Mouse (Mus musculus): Measurements from ENCODE around the gene Crocc. TPM values are rescaled to one million over a fixed set of nuclear protein-coding genes. Genes with fewer than 3 reads are reported as not detected.

Gene Crocc
- polyA plus RNA-seq, 1 experiment from 2014 or later, result 8.3 TPM

- 97% methylated on average over 7 of the region's 7 CpGs for WGBS
- peaks cover 39% of the 10 kb centered on the region for H3K36me3 ChIP-seq (ENCODE audit: control insufficient read depth, insufficient read depth, low read length)
- no peak overlapping the region for H3K4me2 ChIP-seq
- no peaks in the 10 kb centered on the region for H3K4me1 ChIP-seq (ENCODE audit: control insufficient read depth, insufficient read depth, low read length)
- no peak overlapping the region for H3K9ac ChIP-seq (ENCODE audit: low read length)
- no peaks in the 10 kb centered on the region for H3K9me3 ChIP-seq (ENCODE audit: control insufficient read depth, low read length)
- no peak overlapping the region for H3K4me3 ChIP-seq (ENCODE audit: low read depth, low read length)
- DNase-seq (ENCODE audit: low spot score, missing footprints), result no peak
- no peaks in the 10 kb centered on the region for H3K27me3 ChIP-seq (ENCODE audit: control insufficient read depth, insufficient read depth, low read length)
- no peak for ATAC-seq (ENCODE audit: low FRiP score)
- H3K27ac ChIP-seq (ENCODE audit: low read depth, low read length), result no peak overlapping the region
Measured at GRCm38 (mm10) chr4:140975356-140975755, 85.0 kb downstream of the Crocc start.

GRCm38 (mm10) chr4:140974408-140974807 lies 85.9 kb downstream of the Crocc start:
- ATAC-seq (ENCODE audit: low FRiP score) (no peak), DNase-seq (ENCODE audit: low spot score, missing footprints) (no peak)
- no peak overlapping the region for H3K4me2 ChIP-seq
- no peaks in the 10 kb centered on the region for H3K9me3 ChIP-seq (ENCODE audit: control insufficient read depth, low read length)
- 95% methylated on average over 6 of the region's 6 CpGs for WGBS
- no peak overlapping the region for H3K27ac ChIP-seq (ENCODE audit: low read depth, low read length)
- no peak overlapping the region for H3K9ac ChIP-seq (ENCODE audit: low read length)
- no peaks in the 10 kb centered on the region for H3K27me3 ChIP-seq (ENCODE audit: control insufficient read depth, insufficient read depth, low read length)
- no peak overlapping the region for H3K4me3 ChIP-seq (ENCODE audit: low read depth, low read length)
- H3K4me1 ChIP-seq (ENCODE audit: control insufficient read depth, insufficient read depth, low read length), result no peaks in the 10 kb centered on the region
- peaks cover 39% of the 10 kb centered on the region for H3K36me3 ChIP-seq (ENCODE audit: control insufficient read depth, insufficient read depth, low read length)

- Histone ChIP-seq H3K4me3 (ENCODE audit: low read depth, low read length) (no peak overlapping the region), H3K9me3 (ENCODE audit: control insufficient read depth, low read length) (no peaks in the 10 kb centered on the region), H3K4me2 (no peak overlapping the region), H3K27me3 (ENCODE audit: control insufficient read depth, insufficient read depth, low read length) (no peaks in the 10 kb centered on the region), H3K36me3 (ENCODE audit: control insufficient read depth, insufficient read depth, low read length) (peaks cover 28% of the 10 kb centered on the region), H3K9ac (ENCODE audit: low read length) (no peak overlapping the region), H3K4me1 (ENCODE audit: control insufficient read depth, insufficient read depth, low read length) (no peaks in the 10 kb centered on the region), H3K27ac (ENCODE audit: low read depth, low read length) (no peak overlapping the region)
- WGBS, result 90% methylated on average over 13 of the region's 13 CpGs
- no peak for DNase-seq (ENCODE audit: low spot score, missing footprints)
- no peak for ATAC-seq (ENCODE audit: low FRiP score)
Measured at GRCm38 (mm10) chr4:140971691-140972090, 88.7 kb downstream of the Crocc start.

DNA sequence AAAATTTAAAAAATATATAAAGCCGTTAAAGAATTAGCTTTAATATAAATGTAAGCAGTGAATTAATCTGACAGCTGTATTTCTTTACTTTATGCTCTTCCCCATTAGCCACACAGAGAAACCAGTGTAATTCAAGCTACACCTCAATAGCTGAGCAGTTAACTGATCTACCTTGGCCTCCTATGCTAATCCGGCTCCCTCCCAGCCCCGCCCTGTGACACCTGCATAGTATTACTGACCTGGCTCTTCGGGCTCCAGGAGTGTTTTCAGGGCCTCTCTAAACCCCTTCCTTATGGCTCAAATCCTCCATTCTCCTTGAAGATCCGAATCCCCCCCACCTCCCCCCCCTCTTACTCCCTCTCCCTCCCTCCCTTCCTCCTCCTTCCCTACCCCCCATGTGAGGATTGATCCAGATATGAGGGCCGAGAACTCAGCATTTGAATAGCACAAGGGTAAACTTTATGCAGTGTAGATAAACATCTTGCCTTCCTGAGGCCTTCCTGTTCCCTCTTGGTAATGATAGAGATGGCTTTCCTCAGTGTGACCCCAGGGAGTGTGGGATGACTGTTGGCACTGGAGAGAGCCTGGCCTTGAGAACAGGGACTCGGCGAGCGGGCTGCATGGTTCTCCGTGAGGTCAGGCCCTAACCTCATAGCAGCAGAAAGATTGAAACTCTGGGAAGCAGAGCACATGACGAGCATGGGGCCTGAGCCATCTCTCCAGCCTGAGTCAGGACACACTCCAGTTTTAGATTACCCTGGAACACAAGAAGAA lies 92.8 kb downstream of the Crocc start:
- Histone ChIP-seq H3K9ac (ENCODE audit: low read length) (no peak overlapping the region), H3K4me2 (no peak overlapping the region), H3K27ac (ENCODE audit: low read depth, low read length) (no peak overlapping the region), H3K4me3 (ENCODE audit: low read depth, low read length) (no peak overlapping the region), H3K36me3 (ENCODE audit: control insufficient read depth, insufficient read depth, low read length) (peaks cover 8% of the 10 kb centered on the region), H3K4me1 (ENCODE audit: control insufficient read depth, insufficient read depth, low read length) (peaks cover 5% of the 10 kb centered on the region), H3K27me3 (ENCODE audit: control insufficient read depth, insufficient read depth, low read length) (no peaks in the 10 kb centered on the region), H3K9me3 (ENCODE audit: control insufficient read depth, low read length) (no peaks in the 10 kb centered on the region)
- WGBS, result 85% methylated on average over 11 of the region's 11 CpGs
- no peak for ATAC-seq (ENCODE audit: low FRiP score)
- DNase-seq (ENCODE audit: low spot score, missing footprints), result no peak

Other genes starting within 250 kb of the Crocc start
- 0.06 TPM in 1 of 2 replicates, not detected in the other for gene Padi3, start 249.9 kb downstream of the Crocc start, polyA plus RNA-seq (2014; fragmentation: Nextera tagmentation; extraction: Ambion mirVana)
- 0.04 and 0.07 TPM in 2 replicates for gene Padi1, start 214.8 kb downstream of the Crocc start, polyA plus RNA-seq (2014; fragmentation: Nextera tagmentation; extraction: Ambion mirVana)
- 0.47 and 0.49 TPM in 2 replicates for gene Padi2, start 154.2 kb downstream of the Crocc start, polyA plus RNA-seq (2014; fragmentation: Nextera tagmentation; extraction: Ambion mirVana)
- 411 and 422 TPM in 2 replicates for gene Sdhb, start 99.3 kb downstream of the Crocc start, polyA plus RNA-seq (2014; fragmentation: Nextera tagmentation; extraction: Ambion mirVana)
- gene Atp13a2, start 73.7 kb downstream of the Crocc start, polyA plus RNA-seq (2014; fragmentation: Nextera tagmentation; extraction: Ambion mirVana), result 28.5 and 33.4 TPM in 2 replicates
- gene Mfap2, start 50.1 kb downstream of the Crocc start, polyA plus RNA-seq (2014; fragmentation: Nextera tagmentation; extraction: Ambion mirVana), result 250 and 254 TPM in 2 replicates
- gene Necap2, start 17.8 kb upstream of the Crocc start, polyA plus RNA-seq (2014; fragmentation: Nextera tagmentation; extraction: Ambion mirVana), result 40.0 and 43.5 TPM in 2 replicates
- not detected in 2 replicates for gene Spata21, start 27.8 kb upstream of the Crocc start, polyA plus RNA-seq (2014; fragmentation: Nextera tagmentation; extraction: Ambion mirVana)
- gene Szrd1, start 79.2 kb upstream of the Crocc start, polyA plus RNA-seq (2014; fragmentation: Nextera tagmentation; extraction: Ambion mirVana), result 33.9 and 34.5 TPM in 2 replicates
- 22.4 and 23.8 TPM in 2 replicates for gene Fbxo42, start 87.4 kb upstream of the Crocc start, polyA plus RNA-seq (2014; fragmentation: Nextera tagmentation; extraction: Ambion mirVana)
- gene Rsg1, start 153.4 kb upstream of the Crocc start, polyA plus RNA-seq (2014; fragmentation: Nextera tagmentation; extraction: Ambion mirVana), result 5.4 TPM in 2 replicates
- 0.47 and 0.61 TPM in 2 replicates for gene Arhgef19, start 178.9 kb upstream of the Crocc start, polyA plus RNA-seq (2014; fragmentation: Nextera tagmentation; extraction: Ambion mirVana)
- gene Epha2, start 240.7 kb upstream of the Crocc start, polyA plus RNA-seq (2014; fragmentation: Nextera tagmentation; extraction: Ambion mirVana), result 2.2 and 2.5 TPM in 2 replicates